Mouse (Mus musculus) liver, postnatal 0 days (tissue): Measurements from ENCODE around the gene Pcgf6.

Experiments used
- CTCF ChIP-seq: sonication (generic); IDR thresholded peaks from 2 replicates; pipeline ENCODE4 v1.5.1; 2016; ENCODE audit warnings: antibody characterized with exemption, low read depth
- EP300 ChIP-seq: IDR thresholded peaks from 2 replicates; pipeline ENCODE4 v1.6.1; 2016; ENCODE audit warnings: antibody characterized with exemption, low read depth, mild to moderate bottlenecking

DNA sequence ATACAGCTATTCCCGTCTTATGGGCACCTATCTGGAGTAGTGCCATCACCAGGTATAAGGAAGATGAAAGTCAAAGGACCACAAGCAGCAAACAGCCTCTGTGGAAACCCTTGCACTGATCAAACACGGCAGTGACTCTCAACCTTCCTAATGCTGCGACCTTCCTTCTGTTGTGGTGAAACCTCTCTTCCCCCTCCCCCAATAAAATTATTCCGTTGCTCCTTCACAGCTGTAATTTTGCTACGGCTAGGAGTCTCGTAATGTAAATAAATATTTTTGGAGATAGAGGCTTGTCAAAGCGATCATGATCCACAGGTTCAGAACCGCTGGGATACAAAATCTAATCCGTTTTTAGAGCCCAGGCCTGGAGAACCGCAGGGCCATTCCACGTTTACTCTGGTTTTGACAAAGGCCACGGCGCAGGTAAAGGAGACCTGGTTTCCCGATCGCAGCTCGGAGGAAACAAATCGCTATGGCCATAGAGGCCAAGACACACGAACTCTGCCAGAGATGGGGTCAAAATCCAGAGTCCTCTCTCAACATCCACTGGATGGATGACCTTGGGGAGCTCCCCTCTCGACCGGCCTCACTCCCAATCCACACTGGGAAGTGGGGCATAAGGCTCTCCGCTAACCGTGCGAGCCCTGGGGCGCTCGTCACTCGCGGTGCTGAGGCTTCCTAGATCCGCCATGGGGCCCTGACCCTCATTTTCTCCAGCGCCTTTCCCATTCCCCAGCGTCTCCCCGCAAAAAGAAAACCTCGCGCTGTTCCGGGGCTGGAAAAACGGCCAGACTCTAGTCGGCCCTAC lies 39.2 kb upstream of the Pcgf6 start:
- TF ChIP-seq CTCF (no peak), EP300 (no peak)
